Mouse (Mus musculus): ENCODE results near the gene Tfap2d. TPM values are rescaled to one million over a fixed set of nuclear protein-coding genes. Genes with fewer than 3 reads are reported as not detected.
A peak's percentile ranks its signal among the peaks of the same experiment; 100 is the strongest.

Tfap2d gene
- polyA plus RNA-seq (2015; fragmentation: Nextera tagmentation; extraction: Ambion mirVana) = 2.7 and 30.0 TPM in 2 replicates

- H3K27me3 ChIP-seq = peaks cover 95% of the 10 kb centered on the region
- H3K4me1 ChIP-seq (replicated peaks) = no peaks in the 10 kb centered on the region
- H3K27ac ChIP-seq (replicated peaks) = no peak within 1 kb of the TSS
- H3K4me2 ChIP-seq = no peak within 1 kb of the TSS
- 0 out of 2 replicates have a peak within 1 kb of the TSS, but pooled peaks have one; percentile 0 for H3K4me3 ChIP-seq
- WGBS = 4% methylated on average over 6 of the region's 6 CpGs
- no peak for ATAC-seq (ENCODE audit: low FRiP score, low read depth)
- no peaks in the 10 kb centered on the region for H3K9me3 ChIP-seq
- no peak within 1 kb of the TSS for H3K9ac ChIP-seq
- H3K36me3 ChIP-seq = no peaks in the 10 kb centered on the region
Observed at GRCm38 (mm10) chr1:19102631-19103030, at the start of gene Tfap2d. Tfap2d (plus strand) TSS chr1:19103022.

DNA sequence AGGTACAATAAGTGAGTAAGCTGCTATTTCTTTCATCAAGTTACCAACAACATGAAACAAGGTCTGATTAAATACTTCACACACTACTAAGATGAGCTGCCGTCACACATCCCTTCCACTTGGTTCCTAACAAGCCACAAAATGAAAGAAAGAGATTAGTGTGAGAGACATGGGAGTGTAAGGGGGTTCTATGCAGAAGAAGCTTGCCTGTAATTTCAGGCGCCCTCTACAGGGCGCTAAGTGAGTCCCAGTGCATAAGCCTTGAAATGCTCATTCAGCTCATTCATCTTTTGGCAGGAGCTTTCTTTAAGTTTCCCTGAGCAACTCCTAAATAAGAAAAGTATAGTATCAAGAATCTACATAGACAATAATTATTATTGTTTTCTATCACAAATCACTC, 46.5 kb upstream of the Tfap2d start:
- ATAC-seq (ENCODE audit: low FRiP score, low read depth) = no peak
- no peak overlapping the region for H3K4me3 ChIP-seq
- 20% methylated on average over 3 of the region's 3 CpGs for WGBS
- H3K4me1 ChIP-seq (replicated peaks) = no peaks in the 10 kb centered on the region
- H3K9ac ChIP-seq = no peak overlapping the region
- no peaks in the 10 kb centered on the region for H3K36me3 ChIP-seq
- no peak overlapping the region for H3K4me2 ChIP-seq
- no peaks in the 10 kb centered on the region for H3K27me3 ChIP-seq
- H3K9me3 ChIP-seq = no peaks in the 10 kb centered on the region
- H3K27ac ChIP-seq (replicated peaks) = no peak overlapping the region

DNA sequence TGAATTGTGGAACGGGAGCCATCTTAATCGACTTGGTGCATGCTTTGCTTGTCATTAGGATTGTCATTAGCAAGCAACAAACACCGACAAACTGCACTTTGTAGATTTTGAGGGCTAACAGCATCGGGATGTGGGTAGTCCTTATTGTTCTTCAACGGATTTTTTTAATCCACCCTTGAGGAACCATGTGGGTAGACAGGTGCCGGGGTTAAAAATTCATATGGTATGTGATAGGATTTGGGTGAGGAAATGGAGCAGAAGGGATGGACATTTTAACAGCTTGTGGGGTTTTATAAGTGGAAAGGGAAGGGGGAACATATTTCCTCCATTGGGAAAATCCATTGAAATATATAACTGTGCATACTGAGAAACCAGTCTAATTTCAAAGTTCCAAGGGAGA, 46.0 kb upstream of the Tfap2d start:
- Histone ChIP-seq H3K36me3 (no peaks in the 10 kb centered on the region), H3K4me1 (replicated peaks) (no peaks in the 10 kb centered on the region), H3K27me3 (no peaks in the 10 kb centered on the region), H3K27ac (replicated peaks) (no peak overlapping the region), H3K9me3 (no peaks in the 10 kb centered on the region), H3K9ac (no peak overlapping the region), H3K4me3 (no peak overlapping the region), H3K4me2 (no peak overlapping the region)
- 69% methylated on average over 6 of the region's 6 CpGs for WGBS
- no peak for ATAC-seq (ENCODE audit: low FRiP score, low read depth)

- ATAC-seq (ENCODE audit: low FRiP score, low read depth) = 0 out of 2 replicates have a peak, but pooled peaks have one; percentile 54
- 8% methylated on average over 8 of the region's 8 CpGs for WGBS
- Histone ChIP-seq H3K27me3 (0 out of 2 replicates have a peak, but pooled peaks cover 4% of the 10 kb centered on the region), H3K4me2 (peak overlapping the region; percentile 32), H3K9ac (no peak overlapping the region), H3K4me3 (no peak overlapping the region), H3K27ac (replicated peaks) (no peak overlapping the region), H3K9me3 (no peaks in the 10 kb centered on the region), H3K36me3 (no peaks in the 10 kb centered on the region), H3K4me1 (replicated peaks) (no peaks in the 10 kb centered on the region)
Observed at GRCm38 (mm10) chr1:19088078-19088477, 14.7 kb upstream of the Tfap2d start.

GRCm38 (mm10) chr1:19096921-19097320, 5.9 kb upstream of the Tfap2d start:
- no peaks in the 10 kb centered on the region for H3K36me3 ChIP-seq
- peaks cover 5% of the 10 kb centered on the region; the same call in 1 of the 2 replicates for H3K4me1 ChIP-seq (replicated peaks)
- H3K9ac ChIP-seq = no peak overlapping the region
- no peak for ATAC-seq (ENCODE audit: low FRiP score, low read depth)
- under 1% methylated on average over 18 of the region's 18 CpGs for WGBS
- peak overlapping the region; percentile 6; the same call in 1 of the 2 replicates for H3K4me3 ChIP-seq
- peak overlapping the region; percentile 41 for H3K4me2 ChIP-seq
- no peak overlapping the region for H3K27ac ChIP-seq (replicated peaks)
- peaks cover 73% of the 10 kb centered on the region for H3K27me3 ChIP-seq
- no peaks in the 10 kb centered on the region for H3K9me3 ChIP-seq

DNA sequence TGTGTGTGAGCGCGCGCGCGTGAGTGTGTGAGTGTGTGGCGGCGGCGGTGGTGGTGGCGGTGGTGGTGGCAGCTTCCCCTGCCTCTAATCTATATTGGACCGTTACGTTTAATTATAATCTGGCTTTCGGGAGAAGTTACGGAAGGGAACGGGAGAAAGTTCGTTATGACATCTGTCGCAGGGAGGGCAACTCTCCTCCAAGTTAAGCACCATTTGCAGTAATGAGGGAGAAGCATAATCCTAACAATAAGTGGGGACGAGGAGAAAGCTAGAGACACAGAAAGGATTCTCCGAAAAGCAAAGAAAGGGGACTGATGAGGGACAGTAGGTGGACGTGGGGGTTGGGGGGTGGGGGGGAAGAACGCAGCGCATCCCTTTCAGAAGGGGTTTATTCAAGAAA, 494 bp downstream of the Tfap2d start:
- Histone ChIP-seq H3K4me2 (no peak overlapping the region), H3K9me3 (no peaks in the 10 kb centered on the region), H3K4me3 (no peak overlapping the region), H3K9ac (no peak overlapping the region), H3K4me1 (replicated peaks) (no peaks in the 10 kb centered on the region), H3K27ac (replicated peaks) (no peak overlapping the region), H3K36me3 (no peaks in the 10 kb centered on the region), H3K27me3 (peaks cover 96% of the 10 kb centered on the region)
- ATAC-seq (ENCODE audit: low FRiP score, low read depth) = no peak
- WGBS = under 1% methylated on average over 21 of the region's 21 CpGs

DNA sequence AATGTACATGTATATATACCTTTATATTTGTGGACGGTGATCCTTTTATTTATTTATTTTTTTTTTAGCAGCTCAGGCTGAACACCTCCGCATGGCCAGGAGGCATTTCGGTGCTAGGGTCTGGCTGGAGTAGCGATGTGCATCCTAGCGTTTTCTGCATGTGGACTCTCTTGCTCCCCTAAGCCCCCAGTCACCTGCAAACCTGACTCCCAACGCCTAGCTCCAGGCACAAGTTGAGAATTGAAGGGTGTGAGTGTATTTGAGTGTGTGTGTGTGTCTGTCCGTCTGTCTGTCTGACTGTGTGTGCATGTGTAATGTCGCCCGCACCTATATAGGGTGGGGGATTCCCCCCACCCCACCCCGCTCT, 937 bp downstream of the Tfap2d start:
- H3K4me3 ChIP-seq = 0 out of 2 replicates have a peak overlapping the region, but pooled peaks have one; percentile 0
- no peaks in the 10 kb centered on the region for H3K4me1 ChIP-seq (replicated peaks)
- H3K27ac ChIP-seq (replicated peaks) = no peak overlapping the region
- no peak overlapping the region for H3K9ac ChIP-seq
- WGBS = 1% methylated on average over 10 of the region's 10 CpGs
- H3K36me3 ChIP-seq = no peaks in the 10 kb centered on the region
- peak; percentile 15; the same call in 1 of the 2 replicates for ATAC-seq (ENCODE audit: low FRiP score, low read depth)
- no peak overlapping the region for H3K4me2 ChIP-seq
- peaks cover 96% of the 10 kb centered on the region for H3K27me3 ChIP-seq
- no peaks in the 10 kb centered on the region for H3K9me3 ChIP-seq

GRCm38 (mm10) chr1:19104143-19104857, 1.5 kb downstream of the Tfap2d start:
- Histone ChIP-seq H3K4me3 (0 out of 2 replicates have a peak overlapping the region, but pooled peaks have one; percentile 0), H3K4me2 (no peak overlapping the region), H3K36me3 (no peaks in the 10 kb centered on the region), H3K27me3 (peaks cover 96% of the 10 kb centered on the region), H3K9me3 (no peaks in the 10 kb centered on the region), H3K9ac (no peak overlapping the region), H3K27ac (replicated peaks) (no peak overlapping the region), H3K4me1 (replicated peaks) (no peaks in the 10 kb centered on the region)
- WGBS = under 1% methylated on average over 40 of the region's 40 CpGs
- peak; percentile 59 for ATAC-seq (ENCODE audit: low FRiP score, low read depth)

DNA sequence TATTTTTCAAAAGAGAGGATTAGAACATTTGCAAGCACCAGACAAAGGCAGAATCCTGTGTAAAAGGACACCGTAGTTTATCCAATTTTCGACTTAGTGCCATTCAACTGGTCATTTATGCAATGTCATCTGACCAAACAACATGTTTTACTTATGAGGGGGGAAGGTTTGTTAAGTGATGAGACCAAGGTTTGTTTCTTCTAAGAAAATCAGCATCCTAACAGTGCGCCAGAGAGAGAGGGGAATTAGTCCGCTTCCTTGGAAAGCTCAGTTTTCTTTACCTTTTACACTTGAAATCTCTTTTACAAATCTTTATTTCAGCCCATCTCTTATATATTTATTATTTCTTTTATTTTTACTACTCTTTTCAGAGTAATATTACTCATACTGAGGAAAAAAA, 3.6 kb downstream of the Tfap2d start:
- WGBS = 7% methylated on average over 4 of the region's 4 CpGs
- Histone ChIP-seq H3K4me2 (no peak overlapping the region), H3K4me1 (replicated peaks) (no peaks in the 10 kb centered on the region), H3K36me3 (no peaks in the 10 kb centered on the region), H3K9me3 (no peaks in the 10 kb centered on the region), H3K27me3 (peaks cover 95% of the 10 kb centered on the region), H3K4me3 (no peak overlapping the region), H3K9ac (no peak overlapping the region), H3K27ac (replicated peaks) (no peak overlapping the region)
- no peak for ATAC-seq (ENCODE audit: low FRiP score, low read depth)

GRCm38 (mm10) chr1:19106841-19107800, 4.3 kb downstream of the Tfap2d start:
- H3K9ac ChIP-seq = no peak overlapping the region
- H3K4me2 ChIP-seq = no peak overlapping the region
- H3K27ac ChIP-seq (replicated peaks) = no peak overlapping the region
- WGBS = 2% methylated on average over 13 of the region's 13 CpGs
- no peak overlapping the region for H3K4me3 ChIP-seq
- H3K36me3 ChIP-seq = no peaks in the 10 kb centered on the region
- no peak for ATAC-seq (ENCODE audit: low FRiP score, low read depth)
- peaks cover 94% of the 10 kb centered on the region for H3K27me3 ChIP-seq
- H3K9me3 ChIP-seq = no peaks in the 10 kb centered on the region
- no peaks in the 10 kb centered on the region for H3K4me1 ChIP-seq (replicated peaks)

DNA sequence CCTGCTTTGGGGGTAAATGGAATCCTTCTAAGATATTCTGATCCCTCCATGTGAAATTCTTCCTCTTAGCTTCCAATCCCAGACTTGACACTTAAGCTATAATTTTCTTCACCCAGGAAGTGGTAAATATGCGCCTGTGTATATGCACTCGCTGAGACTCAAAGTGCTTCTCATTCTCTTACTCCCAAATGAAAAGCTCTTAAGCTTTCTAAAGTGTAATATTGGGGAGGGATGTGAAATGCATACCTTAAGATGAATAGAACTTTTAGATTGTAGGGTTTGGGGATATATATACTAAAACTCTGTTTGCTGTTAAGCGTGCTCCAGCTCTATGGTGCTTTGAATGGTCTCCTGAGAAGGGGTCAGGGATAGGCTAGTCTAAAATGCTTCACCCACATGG, 5.0 kb downstream of the Tfap2d start:
- Histone ChIP-seq H3K4me1 (replicated peaks) (no peaks in the 10 kb centered on the region), H3K27ac (replicated peaks) (no peak overlapping the region), H3K36me3 (no peaks in the 10 kb centered on the region), H3K4me3 (no peak overlapping the region), H3K9ac (no peak overlapping the region), H3K4me2 (no peak overlapping the region), H3K9me3 (no peaks in the 10 kb centered on the region), H3K27me3 (peaks cover 94% of the 10 kb centered on the region)
- no peak for ATAC-seq (ENCODE audit: low FRiP score, low read depth)
- 2% methylated on average over 3 of the region's 3 CpGs for WGBS

GRCm38 (mm10) chr1:19109711-19110110, 6.9 kb downstream of the Tfap2d start:
- Histone ChIP-seq H3K27me3 (peaks cover 93% of the 10 kb centered on the region), H3K9ac (no peak overlapping the region), H3K36me3 (no peaks in the 10 kb centered on the region), H3K4me3 (no peak overlapping the region), H3K4me2 (no peak overlapping the region), H3K4me1 (replicated peaks) (no peaks in the 10 kb centered on the region), H3K27ac (replicated peaks) (no peak overlapping the region), H3K9me3 (no peaks in the 10 kb centered on the region)
- ATAC-seq (ENCODE audit: low FRiP score, low read depth) = no peak
- under 1% methylated on average over 16 of the region's 16 CpGs for WGBS

All from hindbrain, embryonic 15.5 days (tissue).